Mouse (Mus musculus) megakaryocyte progenitor cell, adult 5-6 weeks (primary cell): Measurements from ENCODE around the gene Emp1. TPM values are rescaled to one million over a fixed set of nuclear protein-coding genes. Genes with fewer than 3 reads are reported as not detected.

Experiments used
- ATAC-seq: replicated peaks from 2 replicates; pipeline ENCODE4 v1.8.0; 2016; ENCODE audit warnings: mild to moderate bottlenecking, moderate TSS enrichment, inconsistent platforms; ENCODE audit not compliant: poor library complexity
- total RNA-seq, 2 experiments: library from RNA; stranded (forward) in 1 of 2; stranded (reverse) in 1 of 2; fragments of 157-497, 149-512 nt in 1 of 2; fragments of 200-1000 nt in 1 of 2; gene quantifications; 2 replicates each; pipeline versions ENCODE4 v1.2.3 to v1.2.4; 2015 to 2017

Gene Emp1
- total RNA-seq, 2 experiments from 2014 or later, result 0.74 to 0.75 TPM

GRCm38 (mm10) chr6:135405093-135405492, 42.7 kb downstream of the Emp1 start:
- peak; percentile 85 for ATAC-seq

- ATAC-seq, result peak; percentile 21; the same call in 1 of the 2 replicates
Observed at GRCm38 (mm10) chr6:135407323-135407722, 45.0 kb downstream of the Emp1 start.

- ATAC-seq, result no peak
Observed at GRCm38 (mm10) chr6:135411712-135412319, 49.5 kb downstream of the Emp1 start.

GRCm38 (mm10) chr6:135412649-135413048, 50.3 kb downstream of the Emp1 start:
- ATAC-seq, result peak; percentile 81

- peak; percentile 85 for ATAC-seq
Observed at GRCm38 (mm10) chr6:135417459-135417858, 55.1 kb downstream of the Emp1 start.

GRCm38 (mm10) chr6:135418223-135418824, 56.0 kb downstream of the Emp1 start:
- ATAC-seq, result peak; percentile 30; the same call in 1 of the 2 replicates

- peak; percentile 46 for ATAC-seq
Observed at GRCm38 (mm10) chr6:135428246-135428645, 65.9 kb downstream of the Emp1 start.

GRCm38 (mm10) chr6:135429268-135429909, 67.0 kb downstream of the Emp1 start:
- ATAC-seq, result no peak

GRCm38 (mm10) chr6:135430441-135430970, 68.2 kb downstream of the Emp1 start:
- ATAC-seq, result no peak

Other genes starting within 250 kb of the Emp1 start
- not detected in 2 replicates for gene Gprc5d, start 244.3 kb upstream of the Emp1 start, total RNA-seq (2015)
- not detected in 2 replicates for gene Gprc5d, start 244.3 kb upstream of the Emp1 start, total RNA-seq (2017)
- 5.9 and 6.5 TPM in 2 replicates for gene Fam234b, start 164.6 kb upstream of the Emp1 start, total RNA-seq (2015)
- 5.4 and 6.8 TPM in 2 replicates for gene Fam234b, start 164.6 kb upstream of the Emp1 start, total RNA-seq (2017)
- gene Hebp1, start 164.5 kb upstream of the Emp1 start, total RNA-seq (2015), result 12.9 and 15.0 TPM in 2 replicates
- gene Hebp1, start 164.5 kb upstream of the Emp1 start, total RNA-seq (2017), result 20.0 and 21.2 TPM in 2 replicates
- not detected in 2 replicates for gene Gsg1, start 108.2 kb upstream of the Emp1 start, total RNA-seq (2015)
- gene Gsg1, start 108.2 kb upstream of the Emp1 start, total RNA-seq (2017), result not detected in 2 replicates
- not detected in 2 replicates for gene Pbp2, start 52.1 kb upstream of the Emp1 start, total RNA-seq (2015)
- gene Pbp2, start 52.1 kb upstream of the Emp1 start, total RNA-seq (2017), result not detected in 2 replicates